Mouse (Mus musculus) left cerebral cortex, postnatal 25 days (tissue): ENCODE measurements around the gene Srrm3. TPM values are rescaled to one million over a fixed set of nuclear protein-coding genes. Genes with fewer than 3 reads are reported as not detected.

ENCODE experiments used
- DNase-seq, 2 experiments: peaks; one replicate each; pipeline ENCODE4 v3.0.0; 2022; ENCODE audit warnings: low spot score in 2 of 2, mixed read lengths in 1 of 2
- intact Hi-C: fragments of 180-260 bp; cut with DNase I; formaldehyde crosslinking; loops from one replicate; pipeline ENCODE4 v1.15.1; 2025
- microRNA-seq, 2 experiments: library from miRNA; unstranded; fragments of <30 nt; microRNA quantifications; one replicate each; pipeline ENCODE4 v1.2.0; 2022
- total RNA-seq, 2 experiments: library from RNA; stranded (reverse); gene quantifications; 2 replicates each; pipeline ENCODE4 v1.2.3; 2021

Srrm3 gene
- total RNA-seq, 2 experiments from 2014 or later: 85.4 to 98.1 TPM

DNA sequence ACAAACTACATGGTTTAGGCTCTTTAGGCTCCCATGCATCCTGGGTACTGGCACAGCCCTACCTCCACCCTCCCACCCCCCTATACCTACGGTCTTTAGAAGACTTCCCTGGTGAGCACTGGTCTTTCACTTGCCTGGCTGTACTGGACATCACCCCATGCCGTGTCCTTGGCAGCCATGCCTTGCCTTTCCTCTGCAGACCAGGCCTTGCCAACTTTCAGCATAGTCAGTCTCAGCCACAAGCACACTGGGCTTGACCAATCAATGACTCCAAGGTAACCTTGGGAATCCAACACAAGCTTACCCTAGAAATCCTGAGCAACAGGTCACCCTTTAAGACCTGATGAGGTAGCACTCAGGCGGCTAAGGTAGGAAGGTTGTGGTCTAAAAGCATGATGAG is 109.9 kb downstream of the Srrm3 start:
- no peak for DNase-seq
- intact Hi-C loops: no loop called here

DNA sequence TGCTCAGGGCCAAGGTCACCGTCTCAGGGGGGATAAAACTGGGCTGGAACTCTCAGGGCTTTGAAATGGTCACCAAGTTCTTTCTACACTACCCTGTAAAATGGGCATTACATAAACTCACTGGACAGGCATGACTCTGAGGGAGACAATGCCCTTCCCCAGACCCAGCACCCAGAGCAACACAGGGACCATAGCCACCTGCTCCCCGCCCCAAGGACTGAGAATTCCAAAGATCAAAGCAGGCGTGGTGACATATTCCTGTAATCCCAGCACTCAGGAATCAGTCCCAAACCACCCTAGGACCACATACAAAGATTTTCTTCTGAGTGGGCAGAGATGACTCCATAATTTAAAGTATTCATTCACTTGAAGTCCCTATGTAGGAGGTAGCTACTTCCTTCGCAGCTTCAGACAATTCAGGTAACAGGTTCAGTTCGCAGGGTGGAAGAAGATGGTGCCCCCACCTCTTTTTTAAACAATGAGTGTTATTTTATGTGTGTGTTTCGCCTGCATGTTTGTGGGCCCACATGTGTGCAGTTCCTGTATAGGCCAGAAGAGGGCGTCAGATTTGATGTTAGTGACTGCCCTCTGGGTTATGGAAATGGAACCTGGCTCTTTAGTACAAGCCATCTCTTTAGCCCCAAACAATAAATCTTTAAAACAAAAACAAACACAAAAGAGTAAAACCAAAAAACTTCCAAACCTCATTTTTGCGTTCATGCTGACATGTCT is 110.8 kb downstream of the Srrm3 start:
- DNase-seq: no peak
- intact Hi-C loops: no loop called here

GRCm38 (mm10) chr5:135918059-135918437 is 111.4 kb downstream of the Srrm3 start:
- DNase-seq: no peak
- intact Hi-C loops: no loop called here

DNA sequence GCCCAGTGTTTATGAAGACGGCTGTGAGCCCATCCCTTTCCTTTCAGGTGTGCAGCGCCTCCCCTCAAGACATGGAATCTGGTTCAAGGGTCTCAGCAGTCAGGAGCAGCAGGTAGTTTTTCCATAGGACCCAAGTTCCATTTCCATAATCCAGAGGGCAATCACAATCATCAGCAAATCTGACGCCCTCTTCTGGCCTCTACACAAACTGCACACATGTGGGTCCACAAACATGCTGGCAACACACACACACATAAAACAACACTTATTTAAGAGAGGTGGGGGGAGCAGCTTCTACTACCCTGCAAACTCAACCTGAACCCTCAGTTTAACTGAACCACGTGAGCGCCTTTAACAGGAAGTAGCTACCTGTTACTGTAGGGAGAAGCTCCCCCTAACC is 111.9 kb downstream of the Srrm3 start:
- intact Hi-C loops: no loop called here
- no peak for DNase-seq

DNA sequence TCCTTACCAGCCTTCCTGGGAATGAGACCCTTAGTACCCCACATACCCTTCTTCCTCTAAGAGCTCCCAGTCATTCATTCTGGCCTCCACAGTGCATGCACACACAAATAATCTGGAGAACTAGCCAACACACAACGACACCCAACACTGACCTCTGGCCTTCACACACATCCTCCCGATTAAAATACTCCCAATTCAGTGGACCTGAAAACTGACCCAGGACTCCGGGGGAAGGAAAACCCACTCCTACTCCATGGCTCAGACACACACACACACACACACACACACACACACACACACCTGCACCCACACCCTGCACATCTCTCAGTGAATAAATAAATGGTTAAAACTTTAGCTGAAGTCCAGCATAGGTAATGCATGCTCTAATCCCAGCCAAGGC is 113.2 kb downstream of the Srrm3 start:
- intact Hi-C loops: no loop called here
- no peak for DNase-seq

GRCm38 (mm10) chr5:135923901-135924300 is 117.2 kb downstream of the Srrm3 start:
- intact Hi-C loops: loop anchor here (2.0 kb wide), 1 partner anchor 15 kb away; no protein-coding TSS in a partner anchor
- DNase-seq: no peak

Small RNAs within 50 kb of the gene (microRNA-seq; reads per million reads assigned to microRNA genes)
- gene Gm23268: 0 reads per million in 2 experiments

Other genes with a start within 250 kb of the Srrm3 start
- gene Ccl26, start 243.3 kb upstream of the Srrm3 start, total RNA-seq: not detected
- under 1 TPM; 0.46 to 0.50 TPM for gene Ccl24, start 233.8 kb upstream of the Srrm3 start, total RNA-seq
- 10 to 100 TPM; 83.8 to 86.5 TPM for gene Rhbdd2, start 174.3 kb upstream of the Srrm3 start, total RNA-seq
- 10 to 100 TPM; 84.4 to 91.2 TPM for gene Por, start 136.9 kb upstream of the Srrm3 start, total RNA-seq
- 10 to 100 TPM; 13.5 to 18.7 TPM for gene Tmem120a, start 62.4 kb upstream of the Srrm3 start, total RNA-seq
- not detected for gene Styxl1, start 28.5 kb upstream of the Srrm3 start, total RNA-seq
- gene Mdh2, start 28.4 kb upstream of the Srrm3 start, total RNA-seq: 100 to 1,000 TPM; 389 to 397 TPM
- gene Hspb1, start 81.0 kb downstream of the Srrm3 start, total RNA-seq: 10 to 100 TPM; 16.9 to 19.7 TPM
- 1,000 to 10,000 TPM; 1,217 to 1,308 TPM for gene Ywhag, start 127.7 kb downstream of the Srrm3 start, total RNA-seq
- gene Ssc4d, start 167.6 kb downstream of the Srrm3 start, total RNA-seq: 1 to 10 TPM; 2.0 to 2.3 TPM
- gene Zp3, start 173.2 kb downstream of the Srrm3 start, total RNA-seq: not detected
- 1 to 10 TPM; 8.5 to 8.7 TPM for gene Dtx2, start 187.9 kb downstream of the Srrm3 start, total RNA-seq
- not detected for gene Upk3b, start 231.6 kb downstream of the Srrm3 start, total RNA-seq
- gene Upk3bl, start 247.6 kb downstream of the Srrm3 start, total RNA-seq: not detected